Mouse (Mus musculus): ENCODE data around the gene Sgms1. TPM values are rescaled to one million over a fixed set of nuclear protein-coding genes. Genes with fewer than 3 reads are reported as not detected.

Sgms1 gene
- total RNA-seq, 4 experiments from 2014 or later: 48.4 to 62.8 (median 50.8) TPM

DNA sequence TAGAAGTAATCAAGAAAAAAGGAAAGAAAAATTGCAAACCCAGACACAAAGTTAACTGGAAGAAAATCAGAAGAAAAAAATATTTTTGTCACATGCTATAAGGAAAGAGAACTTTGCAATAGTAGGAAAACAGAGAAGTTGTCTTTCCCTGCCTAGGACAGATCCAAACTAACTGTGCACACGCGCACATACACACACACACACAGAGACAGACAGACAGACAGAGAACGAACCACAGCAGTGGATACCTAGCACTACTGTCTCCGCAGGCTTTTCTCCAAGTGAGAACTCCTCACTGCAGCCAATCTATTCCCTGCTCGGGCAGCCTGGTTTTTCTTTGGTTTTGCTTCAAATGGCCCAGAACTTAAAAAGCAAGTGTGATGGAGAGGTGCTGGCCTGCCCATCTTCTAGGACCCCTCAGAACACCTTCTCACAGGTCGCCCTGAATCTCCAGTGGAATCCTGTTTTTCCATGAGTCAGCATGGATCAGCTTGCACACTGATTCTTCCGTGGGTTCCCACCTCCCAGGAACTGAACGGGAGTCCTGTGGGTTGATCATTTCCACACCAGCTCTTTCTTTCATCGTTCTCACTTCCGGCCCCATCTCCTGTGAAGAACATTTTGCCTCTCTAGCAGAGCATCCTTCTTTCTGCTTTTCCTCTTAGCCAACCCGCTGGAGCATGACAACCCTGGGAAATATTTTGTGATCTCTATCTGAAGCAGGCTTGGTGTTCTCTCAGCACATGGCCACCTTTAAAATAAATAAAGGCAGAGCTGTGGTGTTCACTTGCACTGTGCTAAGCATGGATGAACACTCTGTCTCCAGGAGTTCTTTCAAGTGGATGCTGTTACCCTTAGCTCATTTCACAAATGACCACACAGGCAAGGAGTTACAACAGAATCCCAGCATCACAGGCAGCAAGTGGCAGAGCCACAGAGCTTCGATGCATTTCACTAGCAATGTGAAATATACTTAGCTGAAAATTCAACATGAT, 96.4 kb downstream of the Sgms1 start:
- no peak for DNase-seq (ENCODE audit: low spot score)

- peak; percentile 86 for DNase-seq (ENCODE audit: low spot score)
Observed at GRCm38 (mm10) chr19:32292067-32292739, 97.3 kb downstream of the Sgms1 start.

GRCm38 (mm10) chr19:32291130-32291529, 98.4 kb downstream of the Sgms1 start:
- DNase-seq (ENCODE audit: low spot score): no peak

DNA sequence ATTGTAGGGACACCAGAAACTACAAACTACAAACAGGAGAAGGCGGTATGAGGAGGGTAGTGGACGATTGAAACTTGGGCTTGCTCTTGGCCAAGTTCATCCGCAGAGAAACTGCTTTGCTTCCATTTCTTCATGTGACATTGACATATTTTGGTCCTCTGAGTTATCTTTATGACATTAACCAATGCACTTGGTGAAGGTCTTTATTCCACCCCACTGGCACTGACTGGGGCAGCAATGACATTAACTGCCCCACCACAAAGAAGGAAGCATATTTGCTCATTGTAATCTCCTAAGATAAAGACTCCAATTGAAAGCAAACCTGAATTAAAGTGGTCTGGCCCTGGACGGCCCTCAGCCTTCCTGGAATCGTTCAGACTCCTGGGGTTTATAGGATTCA, 100.6 kb downstream of the Sgms1 start:
- no peak for DNase-seq (ENCODE audit: low spot score)

- no peak for DNase-seq (ENCODE audit: low spot score)
Observed at GRCm38 (mm10) chr19:32287839-32288238, 101.7 kb downstream of the Sgms1 start.

GRCm38 (mm10) chr19:32285455-32285831, 104.1 kb downstream of the Sgms1 start:
- DNase-seq (ENCODE audit: low spot score): no peak

DNA sequence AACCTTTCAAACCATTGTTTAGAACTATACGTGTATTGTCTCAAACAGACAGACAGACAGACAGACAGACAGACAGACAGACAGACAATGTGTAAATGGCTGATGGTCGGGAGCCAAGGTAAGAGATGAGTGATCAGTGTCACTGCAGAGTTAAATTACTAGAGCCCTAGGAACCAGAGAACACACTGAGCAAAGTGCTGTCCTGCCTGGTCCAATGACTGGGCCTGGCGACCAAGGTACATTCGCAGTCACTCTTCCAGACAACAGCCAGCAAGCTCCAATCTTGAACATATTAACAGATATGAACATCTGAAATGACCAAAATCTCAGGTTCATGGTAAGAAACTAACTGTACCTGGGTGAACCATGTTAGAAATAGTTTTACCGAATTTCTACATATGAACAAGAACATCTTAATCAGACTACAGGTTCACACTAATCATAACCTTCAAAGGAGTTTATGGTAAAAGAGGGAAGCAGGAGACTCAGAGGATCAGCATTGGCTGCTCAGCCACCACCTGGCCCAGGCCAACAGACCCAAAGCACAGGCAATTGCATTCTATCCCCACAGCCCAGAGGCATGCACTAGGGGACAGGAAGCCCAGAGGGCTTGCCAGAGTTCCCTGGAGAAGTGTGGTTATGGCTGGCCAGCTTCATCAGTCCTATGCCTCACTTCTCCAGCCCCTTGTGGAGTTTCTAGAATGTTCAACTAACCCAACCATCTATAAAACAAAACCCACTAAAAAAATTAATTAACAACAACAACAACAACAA, 104.6 kb downstream of the Sgms1 start:
- DNase-seq (ENCODE audit: low spot score): no peak

DNA sequence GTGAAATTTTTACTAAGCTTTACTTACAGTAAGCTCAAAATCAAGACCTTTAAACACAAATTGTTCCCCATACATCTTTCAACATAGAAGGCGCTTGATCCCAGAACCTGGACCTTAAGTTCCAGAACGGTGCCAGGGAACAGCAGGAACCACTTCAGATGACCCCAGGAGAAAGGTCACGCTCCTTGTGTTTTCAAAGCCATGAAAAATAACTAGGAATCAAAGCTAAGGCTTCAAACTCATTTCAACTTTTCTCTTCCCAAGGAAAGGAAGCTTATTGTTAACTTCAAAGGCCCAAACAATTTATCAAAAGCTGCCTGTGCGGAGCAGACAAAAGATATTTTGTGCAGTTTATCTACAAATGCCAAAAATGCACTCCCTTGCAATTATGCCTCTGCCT, 107.6 kb downstream of the Sgms1 start:
- no peak for DNase-seq (ENCODE audit: low spot score)

- DNase-seq (ENCODE audit: low spot score): no peak
Observed at GRCm38 (mm10) chr19:32280380-32280779, 109.1 kb downstream of the Sgms1 start.

DNA sequence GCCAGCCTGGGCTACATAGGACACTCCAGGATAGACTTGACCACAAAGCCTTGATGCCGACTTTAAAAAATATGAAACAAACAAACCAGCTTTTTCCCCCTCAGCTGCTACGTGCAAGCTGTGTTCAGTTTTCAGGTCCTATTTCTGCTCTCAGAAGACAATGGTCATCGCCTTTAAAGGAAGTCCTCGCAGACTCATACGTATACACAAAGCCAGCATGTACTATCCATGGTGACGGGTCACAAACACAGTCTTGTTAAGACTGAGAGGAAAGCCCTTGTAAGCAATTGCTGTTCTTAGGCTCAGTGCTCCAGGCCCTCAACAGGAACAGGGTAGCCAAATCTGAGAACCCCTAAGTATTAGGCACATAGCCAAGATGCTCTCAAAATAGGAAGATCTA, 110.1 kb downstream of the Sgms1 start:
- no peak for DNase-seq (ENCODE audit: low spot score)

DNA sequence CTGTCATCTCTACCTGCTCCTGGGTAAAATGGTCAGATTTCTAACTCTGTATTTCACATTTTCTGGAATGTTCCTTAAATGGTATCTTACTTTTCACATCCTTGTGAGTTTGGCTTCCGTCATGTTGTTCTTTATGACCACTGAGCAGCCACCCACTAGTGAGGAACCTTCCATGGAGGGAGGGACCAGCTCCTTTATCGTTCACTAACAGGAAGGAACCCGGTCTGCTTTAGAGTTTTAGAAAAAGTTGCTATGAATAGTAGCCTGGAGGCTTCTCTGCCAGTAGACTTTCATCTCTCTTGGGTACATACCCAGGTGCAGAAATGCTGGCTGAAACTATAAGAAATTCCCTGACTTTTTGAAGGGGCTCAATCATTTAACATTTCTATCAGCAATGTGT, 111.6 kb downstream of the Sgms1 start:
- DNase-seq (ENCODE audit: low spot score): no peak

GRCm38 (mm10) chr19:32277287-32277686, 112.2 kb downstream of the Sgms1 start:
- DNase-seq (ENCODE audit: low spot score): no peak

DNA sequence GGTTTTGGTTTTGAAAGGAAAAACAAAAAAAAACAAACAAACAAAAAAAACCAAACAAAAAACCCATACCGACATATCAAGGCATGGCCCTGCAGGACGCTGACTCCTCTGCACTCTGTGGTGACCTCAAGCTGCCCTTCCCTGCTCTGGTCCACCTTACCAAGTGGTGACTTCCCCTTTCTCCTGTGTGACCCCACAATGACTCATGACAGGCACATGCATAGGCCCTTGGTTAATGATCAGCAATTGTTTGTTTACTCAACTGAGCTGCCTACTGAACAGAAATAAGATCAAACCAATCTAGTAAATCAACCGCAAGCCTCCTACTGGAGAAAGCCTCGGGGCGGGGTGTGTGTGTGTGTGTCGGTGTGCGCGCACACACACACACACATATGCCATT, 112.7 kb downstream of the Sgms1 start:
- no peak for DNase-seq (ENCODE audit: low spot score)

- no peak for DNase-seq (ENCODE audit: low spot score)
Observed at GRCm38 (mm10) chr19:32276263-32276662, 113.3 kb downstream of the Sgms1 start.

DNA sequence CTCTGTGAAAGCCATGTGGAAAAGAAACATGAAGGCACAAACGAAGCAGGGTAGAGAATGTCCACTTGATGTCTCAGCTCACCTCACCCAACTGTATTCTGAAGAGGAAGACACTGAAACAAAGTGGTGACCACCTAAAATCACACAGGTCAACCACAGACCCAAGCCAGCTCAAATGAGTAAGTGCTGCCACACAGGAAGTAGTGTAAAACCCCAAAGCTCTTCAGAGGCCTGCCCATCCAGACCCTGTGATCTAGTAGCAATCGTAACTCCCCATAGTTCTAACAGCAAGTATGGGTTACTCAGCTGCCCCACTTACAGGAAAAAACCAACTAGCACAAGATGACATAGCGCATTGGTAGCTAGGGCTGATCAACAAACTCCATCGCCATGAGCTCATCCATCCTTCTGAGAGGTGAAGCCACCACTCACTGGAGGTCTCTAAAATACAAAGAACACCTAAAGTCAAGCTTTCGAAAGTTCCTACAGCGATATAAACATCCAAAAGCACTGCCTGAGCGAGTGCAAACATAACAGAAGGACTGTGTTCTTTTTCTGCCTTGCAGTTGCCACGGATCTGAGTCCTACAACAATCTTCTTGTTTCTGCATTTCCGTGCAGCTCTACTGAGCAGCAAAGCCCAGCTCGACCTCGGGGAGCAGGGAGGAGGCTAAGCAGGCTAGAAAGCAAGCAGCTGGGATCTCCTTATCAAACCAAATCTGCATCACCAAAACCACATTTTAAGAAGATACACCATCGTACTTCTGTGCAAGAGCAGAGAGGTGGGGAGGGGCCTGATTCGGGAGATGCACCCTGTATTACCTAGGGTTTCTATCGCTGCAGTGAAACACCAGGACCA, 114.2 kb downstream of the Sgms1 start:
- DNase-seq (ENCODE audit: low spot score): no peak

DNA sequence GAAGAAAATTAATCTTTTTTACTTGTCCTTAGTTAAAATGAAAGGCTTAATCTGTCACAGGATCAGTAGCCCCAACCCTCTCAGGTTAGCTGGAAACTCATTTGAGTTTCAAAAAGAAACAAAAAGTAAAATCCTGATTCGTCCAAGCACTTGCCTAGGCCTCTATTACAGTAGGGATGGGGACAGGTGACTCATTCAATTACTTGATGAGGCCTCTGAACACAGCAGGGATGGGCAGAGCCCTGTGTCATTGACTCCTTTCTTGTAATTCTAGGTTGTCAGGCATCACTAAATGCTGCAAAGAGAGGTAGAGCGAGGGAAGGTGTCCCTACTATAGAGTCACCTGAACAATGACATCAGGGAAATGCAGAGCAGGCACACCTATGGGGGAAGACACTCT, 115.4 kb downstream of the Sgms1 start:
- no peak for DNase-seq (ENCODE audit: low spot score)

DNA sequence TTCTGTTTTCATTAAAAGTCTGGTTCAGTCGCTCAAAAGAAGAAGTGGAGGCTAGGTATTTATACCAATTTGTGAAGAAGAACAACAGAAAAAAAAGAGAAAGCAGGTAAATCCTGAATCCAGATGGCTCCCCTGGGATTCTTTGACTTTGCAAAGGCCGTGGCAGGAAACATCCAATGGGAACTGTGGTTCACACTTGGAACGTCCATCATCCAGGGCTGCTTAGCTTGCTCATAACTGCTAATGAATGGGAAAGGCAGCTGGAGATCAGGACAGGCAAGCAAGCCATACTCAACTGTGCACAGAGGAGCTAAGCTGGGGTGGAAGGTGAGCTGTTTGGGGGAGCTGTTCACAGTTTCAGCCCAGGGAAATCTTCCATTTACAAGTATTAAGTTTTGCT, 115.8 kb downstream of the Sgms1 start:
- DNase-seq (ENCODE audit: low spot score): no peak

DNA sequence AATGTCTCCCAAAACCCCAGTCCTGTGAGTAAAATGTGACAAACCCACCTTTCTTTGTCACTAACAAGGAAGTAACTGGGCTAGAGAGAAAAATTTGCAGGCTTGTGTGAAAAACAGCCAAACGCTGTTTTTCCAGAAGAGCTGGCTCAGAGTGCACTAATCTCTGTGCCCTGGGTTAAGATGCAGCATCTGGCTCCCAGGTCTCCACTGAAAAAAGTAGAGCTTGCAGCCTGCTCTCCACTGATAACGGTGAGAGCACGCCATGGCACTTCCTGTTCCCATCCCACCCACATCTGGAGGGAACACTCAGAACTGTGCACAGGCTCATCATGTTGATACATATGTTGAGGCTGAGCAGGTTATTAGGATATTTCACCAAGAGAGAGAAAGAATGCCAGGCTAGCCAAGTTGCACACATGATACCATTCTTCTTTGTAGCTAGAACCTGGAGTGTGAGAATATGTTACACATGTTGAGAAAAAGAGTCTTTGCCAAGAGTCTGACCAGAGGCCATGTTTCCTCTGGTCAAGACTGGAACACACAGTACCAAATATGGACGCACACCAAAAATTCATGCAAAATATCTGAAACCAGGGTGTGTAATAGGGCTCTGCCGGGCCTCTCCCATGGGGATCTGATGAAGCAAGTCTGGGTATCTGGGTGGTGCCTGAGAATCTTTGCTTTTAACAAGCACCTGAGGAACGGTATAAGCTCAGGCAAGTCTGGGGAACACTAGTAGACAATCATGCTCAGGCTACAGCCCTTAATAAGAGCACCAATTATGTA, 116.8 kb downstream of the Sgms1 start:
- DNase-seq (ENCODE audit: low spot score): no peak

DNA sequence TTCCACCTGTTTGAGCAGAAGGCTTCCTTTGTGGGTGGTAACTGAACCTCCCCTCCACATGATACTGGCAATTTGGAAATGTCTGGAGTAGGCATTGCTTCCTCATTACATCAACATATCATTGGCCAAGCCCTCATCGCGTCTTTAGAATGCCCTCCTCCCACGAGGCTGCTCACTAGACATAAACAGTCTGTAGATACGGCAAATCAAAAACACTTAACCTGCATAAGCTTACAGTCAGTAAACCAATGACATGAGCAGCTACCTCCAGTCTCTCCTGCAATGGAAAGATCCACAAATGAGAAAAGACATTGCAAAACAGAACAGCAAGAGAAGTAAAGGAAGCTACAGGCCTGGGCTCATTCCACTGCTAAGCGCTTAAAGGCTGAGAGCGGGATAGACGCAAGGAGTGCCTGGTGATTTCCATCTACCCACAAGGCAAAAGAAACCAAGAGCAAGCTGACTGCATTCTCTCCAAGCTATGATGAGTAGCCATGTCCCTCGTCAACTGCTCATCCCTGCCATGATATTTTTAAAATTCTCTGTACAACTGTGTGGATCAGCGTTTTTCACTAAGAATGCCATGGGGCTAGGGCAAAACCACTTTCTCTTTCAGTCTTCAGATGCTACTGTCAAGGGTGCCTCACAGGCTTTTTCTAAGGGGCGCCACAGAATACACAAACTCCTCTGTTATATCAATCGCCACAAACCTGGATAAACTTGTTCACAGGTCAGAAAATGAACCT, 117.9 kb downstream of the Sgms1 start:
- no peak for DNase-seq (ENCODE audit: low spot score)

DNA sequence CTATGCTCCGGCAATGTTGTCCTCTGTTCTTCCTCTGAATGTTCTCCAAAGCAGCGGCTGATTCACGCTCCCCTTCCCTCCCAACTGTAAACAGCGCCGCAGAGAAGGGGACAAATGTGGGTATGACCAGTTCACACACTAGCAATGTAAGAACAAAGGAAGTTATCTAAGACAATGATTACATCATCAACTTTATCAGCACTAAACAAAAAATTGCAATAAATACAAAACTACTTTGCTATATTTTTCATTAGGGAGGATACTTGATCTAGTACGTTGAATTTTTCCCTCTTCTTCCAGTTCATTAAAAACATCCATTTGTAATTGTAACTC, 119.7 kb downstream of the Sgms1 start:
- no peak for DNase-seq (ENCODE audit: low spot score)
